Mouse (Mus musculus) embryonic facial prominence, embryonic 10.5 days (tissue): Measurements from ENCODE around the gene Abcc6. TPM values are rescaled to one million over a fixed set of nuclear protein-coding genes. Genes with fewer than 3 reads are reported as not detected.

ENCODE experiments used
- DNase-seq: peaks from one replicate; pipeline ENCODE4 v3.0.0-alpha.2; 2017; ENCODE audit warnings: low spot score
- H3K27ac ChIP-seq: fragments of 300-500 bp; sonication (generic); replicated peaks from 2 replicates; pipeline ENCODE4 v1.5.1; 2016; ENCODE audit warnings: mild to moderate bottlenecking
- H3K27me3 ChIP-seq: fragments of 300-500 bp; sonication (generic); replicated peaks from 2 replicates; pipeline ENCODE4 v1.6.1; 2016; ENCODE audit warnings: low read depth, mild to moderate bottlenecking; ENCODE audit not compliant: poor library complexity, severe bottlenecking
- H3K36me3 ChIP-seq: fragments of 300-500 bp; sonication (generic); replicated peaks from 2 replicates; pipeline ENCODE4 v1.6.1; 2016; ENCODE audit warnings: mild to moderate bottlenecking, moderate library complexity
- H3K4me1 ChIP-seq: fragments of 300-500 bp; sonication (generic); 2 replicates; pipeline ENCODE4 v1.6.1; 2016
- H3K4me3 ChIP-seq: fragments of 300-500 bp; sonication (generic); 2 replicates; pipeline ENCODE4 v1.5.1; 2016; ENCODE audit warnings: mild to moderate bottlenecking, moderate library complexity
- H3K9me3 ChIP-seq: fragments of 300-500 bp; sonication (generic); 2 replicates; pipeline ENCODE4 v1.6.1; 2016; ENCODE audit warnings: mild to moderate bottlenecking
- WGBS: fragments of 180-500 bp; shearing (Covaris S2); methylation state at CpG from one replicate; pipeline ENCODE4 v1.1.7; 2016; 5-methylcytosine and 5-hydroxymethylcytosine counted together
- polyA plus RNA-seq: library from polyadenylated mRNA; unstranded; fragments of >200 nt; fragmentation: Nextera tagmentation; extraction: Ambion mirVana; gene quantifications from 2 replicates; pipeline ENCODE4 v1.2.1, GENCODE M21; 2016

The Abcc6 gene
- 0.10 TPM in 1 of 2 replicates, not detected in the other for polyA plus RNA-seq

DNA sequence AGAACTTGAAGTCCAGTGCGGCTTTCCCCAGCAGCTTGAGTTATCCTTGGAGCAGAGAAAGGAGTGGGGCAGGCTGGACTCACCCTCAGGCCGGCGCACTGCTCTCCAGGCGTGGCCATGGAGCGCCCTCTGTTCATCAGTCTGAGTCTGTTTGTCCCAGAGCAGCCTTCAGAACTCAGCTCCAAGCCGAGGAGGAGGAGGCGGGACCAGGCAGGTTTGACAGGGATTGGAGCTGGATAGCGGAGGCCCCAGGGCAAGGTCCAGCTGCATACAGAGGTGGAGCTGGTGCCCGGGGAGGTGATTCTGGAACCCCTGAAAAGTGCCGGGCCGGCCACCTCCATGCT, at the start of gene Abcc6:
Gene Abcc6 (minus strand): TSS at position 158 of the 344 bp plus-strand sequence.
- Histone ChIP-seq H3K36me3 (no peaks in the 10 kb centered on the region), H3K9me3 (no peaks in the 10 kb centered on the region), H3K27ac (0 out of 2 replicates have a peak within 1 kb of the TSS, but pooled peaks have one; percentile 24), H3K4me3 (peak within 1 kb of the TSS; percentile 39), H3K4me1 (peaks cover 24% of the 10 kb centered on the region), H3K27me3 (no peaks in the 10 kb centered on the region)
- peak; percentile 49 for DNase-seq
- WGBS: 6% methylated on average over 11 of the region's 11 CpGs

DNA sequence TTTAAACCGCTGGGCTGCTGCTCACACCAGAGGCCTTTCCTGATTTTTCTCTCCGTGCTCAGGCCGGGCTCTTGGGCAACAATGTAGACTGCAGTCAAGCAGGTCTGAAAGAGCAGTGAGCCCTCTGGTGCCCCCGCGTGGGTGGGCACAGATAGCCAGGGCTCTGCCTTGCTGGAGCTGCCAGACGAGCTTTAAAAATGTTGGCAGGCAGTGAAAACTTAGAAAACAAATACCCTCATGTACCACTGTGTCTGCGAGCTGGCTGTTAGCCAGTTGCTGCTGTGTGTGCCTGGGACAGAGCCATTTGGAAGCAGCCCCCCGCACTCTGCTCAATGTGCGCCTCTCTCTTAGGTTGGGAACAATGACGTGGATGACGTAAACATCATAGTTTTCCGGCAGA, 47.6 kb upstream of the Abcc6 start:
- Histone ChIP-seq H3K36me3 (peaks cover 97% of the 10 kb centered on the region), H3K4me3 (no peak overlapping the region), H3K9me3 (no peaks in the 10 kb centered on the region), H3K4me1 (no peaks in the 10 kb centered on the region), H3K27ac (no peak overlapping the region), H3K27me3 (no peaks in the 10 kb centered on the region)
- 93% methylated on average over 12 of the region's 12 CpGs for WGBS
- DNase-seq: no peak

DNA sequence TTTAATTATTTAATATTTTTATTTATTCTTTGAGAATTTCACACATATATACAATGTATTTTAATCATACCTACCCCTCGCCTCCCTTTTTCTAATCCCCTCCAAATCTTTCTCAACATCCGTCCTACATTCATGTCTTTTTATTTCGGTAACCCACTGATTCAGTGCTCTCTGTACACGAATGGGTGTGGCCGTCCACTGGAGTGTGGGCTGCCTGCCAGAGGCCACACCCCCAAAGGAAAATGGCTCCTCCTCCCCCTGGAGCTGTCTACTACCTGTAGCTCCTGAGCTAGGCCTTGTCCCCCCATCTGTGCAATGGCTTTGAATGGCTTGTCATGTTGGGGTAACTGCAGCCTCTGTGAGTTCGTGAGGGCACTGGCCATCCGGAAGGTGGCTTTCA, 46.7 kb upstream of the Abcc6 start:
- H3K27me3 ChIP-seq: no peaks in the 10 kb centered on the region
- H3K4me1 ChIP-seq: no peaks in the 10 kb centered on the region
- no peak overlapping the region for H3K4me3 ChIP-seq
- no peaks in the 10 kb centered on the region for H3K9me3 ChIP-seq
- no peak for DNase-seq
- H3K36me3 ChIP-seq: peaks cover 97% of the 10 kb centered on the region
- WGBS: 92% methylated on average over 7 of the region's 7 CpGs
- H3K27ac ChIP-seq: no peak overlapping the region

DNA sequence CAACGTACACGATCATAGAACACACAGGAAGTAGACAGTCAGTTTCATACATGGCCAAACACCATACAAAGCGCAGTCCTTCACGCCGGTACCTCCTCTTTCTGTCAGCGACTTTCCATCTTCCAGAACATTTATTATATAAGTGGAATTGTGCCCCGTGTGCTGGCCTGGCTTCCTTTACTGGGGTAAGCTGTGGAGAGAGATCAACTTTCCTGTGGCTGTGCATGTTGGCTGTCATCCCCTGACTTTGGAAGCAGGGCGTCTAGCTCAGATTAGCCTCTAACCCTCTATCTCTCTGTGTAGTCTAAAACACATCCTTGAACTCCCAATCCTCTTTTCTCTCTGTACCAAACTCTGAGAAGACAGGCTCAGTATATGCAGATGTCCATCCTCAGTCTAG, 38.7 kb upstream of the Abcc6 start:
- Histone ChIP-seq H3K36me3 (peaks cover 99% of the 10 kb centered on the region), H3K27ac (no peak overlapping the region), H3K4me1 (no peaks in the 10 kb centered on the region), H3K9me3 (no peaks in the 10 kb centered on the region), H3K4me3 (no peak overlapping the region), H3K27me3 (no peaks in the 10 kb centered on the region)
- 94% methylated on average over 8 of the region's 8 CpGs for WGBS
- no peak for DNase-seq

DNA sequence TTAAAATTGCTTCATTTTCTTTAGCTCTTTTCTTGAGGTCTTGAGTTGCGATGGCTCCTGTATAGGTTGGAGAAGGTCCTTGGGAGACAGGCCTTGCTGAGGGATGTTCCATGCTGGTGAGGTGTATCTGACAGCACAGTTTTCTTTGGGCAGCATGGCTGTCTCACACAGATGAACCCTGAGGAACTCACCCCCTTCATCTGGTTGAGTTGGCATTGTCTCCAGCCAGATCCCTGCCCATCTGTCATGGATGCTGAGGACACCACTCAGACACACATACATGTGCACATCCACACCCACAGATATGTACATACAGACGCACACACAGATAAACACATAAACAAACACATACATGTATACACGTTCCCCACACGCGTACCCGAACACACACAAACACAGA, 33.2 kb upstream of the Abcc6 start:
- H3K36me3 ChIP-seq: peaks cover 99% of the 10 kb centered on the region
- DNase-seq: no peak
- H3K27me3 ChIP-seq: no peaks in the 10 kb centered on the region
- H3K4me1 ChIP-seq: peaks cover 8% of the 10 kb centered on the region; the same call in 1 of the 2 replicates
- no peak overlapping the region for H3K4me3 ChIP-seq
- no peak overlapping the region for H3K27ac ChIP-seq
- H3K9me3 ChIP-seq: no peaks in the 10 kb centered on the region
- 92% methylated on average over 6 of the region's 6 CpGs for WGBS

DNA sequence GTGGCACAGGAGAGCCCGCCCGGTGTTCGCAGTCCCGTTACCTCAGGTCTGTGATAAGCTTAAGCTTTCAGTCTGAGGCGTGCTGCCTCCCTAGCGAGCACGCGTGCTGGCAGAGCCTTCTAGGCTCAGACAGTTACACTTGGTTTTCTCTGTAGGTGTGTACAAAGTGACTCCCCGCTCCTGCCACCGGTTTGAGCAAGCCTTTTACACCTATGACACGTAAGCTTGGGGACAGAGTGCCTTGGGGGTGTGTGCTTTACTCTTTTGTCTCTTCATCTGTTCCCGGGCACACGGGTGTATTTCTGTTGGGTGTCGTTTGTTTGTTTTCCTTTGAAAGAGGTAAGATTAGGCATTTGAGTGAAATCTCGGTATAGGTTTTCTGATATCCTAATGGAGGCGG, 31.5 kb upstream of the Abcc6 start:
- H3K36me3 ChIP-seq: peaks cover 99% of the 10 kb centered on the region
- WGBS: 95% methylated on average over 16 of the region's 16 CpGs

DNA sequence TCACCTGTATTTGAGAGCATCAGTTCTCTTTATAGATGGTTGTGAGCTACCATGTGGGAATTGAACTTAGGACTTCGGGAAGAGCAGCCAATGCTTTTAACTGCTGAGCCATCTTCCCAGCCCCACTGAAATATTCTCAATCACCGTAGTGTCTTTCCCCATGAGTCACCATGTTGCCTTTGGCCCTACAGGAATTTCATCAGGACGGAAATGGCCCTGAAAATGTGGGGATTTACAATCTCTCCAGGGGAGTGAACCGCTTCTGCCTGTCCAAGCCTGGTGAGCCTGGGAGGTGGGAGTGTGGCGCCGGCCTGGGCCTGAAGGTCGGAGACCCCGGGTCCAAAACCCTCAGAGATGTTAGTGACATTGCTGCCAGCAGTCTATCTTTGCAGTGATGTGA, 30.6 kb upstream of the Abcc6 start:
- Histone ChIP-seq H3K9me3 (no peaks in the 10 kb centered on the region), H3K4me3 (no peak overlapping the region), H3K36me3 (peaks cover 99% of the 10 kb centered on the region), H3K27me3 (no peaks in the 10 kb centered on the region), H3K27ac (no peak overlapping the region), H3K4me1 (peaks cover 8% of the 10 kb centered on the region; the same call in 1 of the 2 replicates)
- no peak for DNase-seq
- WGBS: 91% methylated on average over 8 of the region's 8 CpGs

More for the DNA sequence above, 31.5 kb upstream of the Abcc6 start:
- Histone ChIP-seq H3K9me3 (no peaks in the 10 kb centered on the region), H3K27ac (no peak overlapping the region), H3K4me1 (peaks cover 8% of the 10 kb centered on the region; the same call in 1 of the 2 replicates), H3K27me3 (no peaks in the 10 kb centered on the region), H3K4me3 (no peak overlapping the region)
- no peak for DNase-seq

DNA sequence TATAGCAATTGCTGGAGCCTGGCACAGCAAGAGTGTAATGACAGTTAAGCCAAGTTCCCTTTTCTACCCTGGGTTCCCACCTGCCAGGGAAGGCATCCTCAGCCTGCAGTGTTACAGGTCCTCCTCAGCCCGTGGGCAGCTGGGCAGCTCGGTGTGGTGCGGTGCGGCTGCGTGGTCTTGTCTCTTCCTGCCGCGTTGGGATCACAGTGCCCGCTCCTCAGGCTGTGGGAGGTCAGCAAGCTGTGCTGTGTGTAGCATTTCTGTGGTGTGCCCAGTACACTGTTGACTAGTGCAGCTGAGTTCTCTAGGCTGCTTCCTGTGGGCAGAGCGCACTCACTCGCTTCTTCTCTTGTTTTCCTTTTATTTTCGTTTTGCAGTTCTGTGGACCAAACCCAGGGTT, 28.8 kb upstream of the Abcc6 start:
- peaks cover 99% of the 10 kb centered on the region for H3K36me3 ChIP-seq
- H3K27ac ChIP-seq: no peak overlapping the region
- H3K4me3 ChIP-seq: no peak overlapping the region
- no peak for DNase-seq
- H3K27me3 ChIP-seq: no peaks in the 10 kb centered on the region
- H3K9me3 ChIP-seq: no peaks in the 10 kb centered on the region
- 92% methylated on average over 11 of the region's 11 CpGs for WGBS
- H3K4me1 ChIP-seq: peaks cover 8% of the 10 kb centered on the region; the same call in 1 of the 2 replicates

DNA sequence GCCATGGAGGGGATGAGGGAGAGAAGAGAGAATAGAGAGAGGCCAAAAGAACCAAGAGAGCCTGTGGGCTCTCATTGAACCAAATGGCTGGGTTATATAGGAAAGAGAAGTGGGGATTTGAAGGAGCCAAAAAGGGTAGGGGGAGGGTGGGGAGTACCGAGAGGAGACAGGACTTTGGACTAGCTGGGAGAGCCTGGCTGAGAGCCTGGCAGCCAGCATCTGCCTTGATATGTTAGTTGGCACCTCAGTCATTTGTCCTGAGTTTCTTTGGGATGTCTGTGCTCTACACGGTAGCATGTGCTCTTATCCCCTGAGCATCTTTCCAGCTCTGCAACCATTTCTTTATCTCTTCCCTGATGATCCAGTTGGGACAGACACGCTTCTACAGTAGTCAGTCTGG, 23.5 kb upstream of the Abcc6 start:
- Histone ChIP-seq H3K27ac (no peak overlapping the region), H3K4me3 (no peak overlapping the region), H3K4me1 (no peaks in the 10 kb centered on the region), H3K27me3 (no peaks in the 10 kb centered on the region), H3K36me3 (peaks cover 92% of the 10 kb centered on the region), H3K9me3 (no peaks in the 10 kb centered on the region)
- no peak for DNase-seq
- WGBS: 90% methylated on average over 3 of the region's 3 CpGs

DNA sequence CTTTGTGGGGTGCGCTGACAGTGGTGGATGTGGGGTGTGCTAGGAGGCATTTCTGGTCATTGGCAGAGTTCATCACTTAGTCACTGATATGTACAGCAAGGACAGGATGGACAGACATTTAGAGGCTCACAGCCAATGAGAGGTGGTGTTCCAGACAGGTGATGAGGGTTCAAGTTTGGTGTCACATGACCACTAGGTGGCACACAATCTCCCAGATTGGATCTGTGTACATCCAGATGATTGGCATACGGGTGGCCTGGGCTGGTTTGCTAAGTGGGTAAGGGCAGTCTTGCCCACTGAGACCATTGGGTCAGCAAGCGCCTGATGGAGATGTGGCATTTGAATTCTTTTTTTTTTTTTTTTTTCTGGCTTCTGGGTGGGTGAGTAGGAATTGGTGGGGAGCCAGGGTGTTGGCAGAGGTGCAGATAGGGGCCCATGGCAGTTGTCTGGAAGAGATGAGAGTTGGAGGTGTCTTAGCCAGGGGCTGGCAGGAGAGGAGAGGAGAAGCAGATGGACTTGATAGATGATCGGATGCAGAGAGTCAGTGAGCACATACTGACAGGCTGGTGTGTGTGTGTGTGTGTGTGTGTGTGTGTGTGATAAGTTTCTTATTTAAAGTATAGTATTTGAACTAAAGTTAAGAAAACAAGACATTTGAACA, 22.2 kb upstream of the Abcc6 start:
- no peaks in the 10 kb centered on the region for H3K4me1 ChIP-seq
- DNase-seq: no peak
- no peaks in the 10 kb centered on the region for H3K9me3 ChIP-seq
- H3K27ac ChIP-seq: no peak overlapping the region
- H3K36me3 ChIP-seq: peaks cover 92% of the 10 kb centered on the region
- WGBS: 92% methylated on average over 4 of the region's 4 CpGs
- no peaks in the 10 kb centered on the region for H3K27me3 ChIP-seq
- H3K4me3 ChIP-seq: no peak overlapping the region

DNA sequence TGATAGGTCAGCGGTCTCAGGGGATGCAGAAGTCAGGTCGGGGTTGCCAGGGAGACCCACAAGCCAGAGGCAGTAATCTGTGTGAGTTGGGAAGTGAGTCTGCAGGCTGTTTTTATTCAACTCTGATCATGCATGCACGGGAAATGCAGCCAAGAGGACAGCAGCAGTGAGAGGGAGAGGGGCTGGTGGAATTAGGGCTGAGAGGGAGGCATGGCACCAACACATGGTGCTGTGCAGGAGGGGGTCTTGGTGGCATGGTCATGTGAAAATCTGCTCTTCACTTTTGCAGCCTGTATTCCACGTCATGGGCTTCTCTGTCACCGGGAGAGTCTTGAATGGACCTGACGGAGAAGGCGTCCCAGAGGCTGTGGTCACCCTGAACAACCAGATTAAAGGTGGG, 19.9 kb upstream of the Abcc6 start:
- H3K36me3 ChIP-seq: peaks cover 89% of the 10 kb centered on the region

DNA sequence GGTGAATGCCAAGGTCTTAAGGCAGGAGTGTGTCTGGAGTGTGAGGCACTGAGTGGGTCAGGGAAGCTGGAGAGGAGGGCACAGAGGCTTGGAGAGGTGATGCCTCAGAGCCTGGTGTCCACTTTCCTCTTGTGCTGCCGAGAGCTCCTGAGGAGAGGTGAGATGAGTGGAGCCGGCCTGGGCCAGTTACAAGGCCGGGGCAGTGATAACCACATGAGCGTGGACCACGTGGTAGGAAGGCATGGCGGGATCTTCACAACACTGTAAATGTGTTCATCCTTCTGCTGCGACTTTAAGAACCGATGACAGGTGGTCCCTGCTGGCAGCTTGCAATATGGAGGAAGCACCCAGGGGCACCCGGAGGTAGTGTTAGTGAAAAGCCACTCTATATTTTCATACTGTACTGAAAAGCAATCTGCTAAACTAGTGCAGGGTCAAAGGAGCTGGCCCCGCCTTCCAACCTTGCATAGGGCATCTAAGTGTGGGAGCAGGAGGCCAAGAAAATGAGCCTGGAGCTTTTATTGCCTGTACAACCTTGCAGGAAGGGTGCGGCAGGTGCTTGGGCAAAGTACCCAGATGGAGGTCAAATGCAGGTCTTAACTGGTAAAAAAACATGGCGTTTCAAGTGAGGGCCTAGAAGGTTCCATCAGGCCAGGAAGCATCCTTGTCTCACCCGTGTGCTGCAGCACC, 17.9 kb upstream of the Abcc6 start:
- 92% methylated on average over 13 of the region's 13 CpGs for WGBS
- no peaks in the 10 kb centered on the region for H3K27me3 ChIP-seq
- H3K4me3 ChIP-seq: no peak overlapping the region
- H3K36me3 ChIP-seq: peaks cover 89% of the 10 kb centered on the region
- no peak overlapping the region for H3K27ac ChIP-seq
- DNase-seq: no peak
- no peaks in the 10 kb centered on the region for H3K9me3 ChIP-seq
- H3K4me1 ChIP-seq: no peaks in the 10 kb centered on the region

More for the DNA sequence above, 19.9 kb upstream of the Abcc6 start:
- no peaks in the 10 kb centered on the region for H3K9me3 ChIP-seq
- 88% methylated on average over 7 of the region's 7 CpGs for WGBS
- no peaks in the 10 kb centered on the region for H3K27me3 ChIP-seq
- no peak overlapping the region for H3K4me3 ChIP-seq
- no peaks in the 10 kb centered on the region for H3K4me1 ChIP-seq
- no peak for DNase-seq
- H3K27ac ChIP-seq: no peak overlapping the region

DNA sequence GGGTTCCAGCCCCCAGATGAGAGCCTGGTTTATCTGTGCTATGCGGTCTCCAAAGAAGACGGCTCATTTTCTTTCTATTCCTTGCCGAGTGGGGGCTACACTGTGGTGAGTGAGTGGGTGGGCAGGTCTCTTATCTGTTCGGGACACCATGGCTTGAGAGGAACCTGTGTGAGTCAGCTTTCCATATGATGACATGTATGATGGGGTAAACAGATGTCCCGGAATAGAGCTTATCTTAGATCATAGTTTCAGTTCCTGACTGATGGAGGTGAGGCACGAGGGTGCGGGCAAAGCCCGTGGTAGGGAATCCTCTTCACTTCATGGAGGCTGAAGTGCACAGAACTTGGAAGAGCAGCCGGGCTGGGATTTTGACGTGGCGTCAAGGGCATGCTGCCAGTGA, 15.8 kb upstream of the Abcc6 start:
- H3K4me1 ChIP-seq: no peaks in the 10 kb centered on the region
- peaks cover 92% of the 10 kb centered on the region for H3K36me3 ChIP-seq
- DNase-seq: no peak
- no peak overlapping the region for H3K27ac ChIP-seq
- H3K4me3 ChIP-seq: no peak overlapping the region
- H3K27me3 ChIP-seq: no peaks in the 10 kb centered on the region
- H3K9me3 ChIP-seq: no peaks in the 10 kb centered on the region
- WGBS: 95% methylated on average over 11 of the region's 11 CpGs
